Mouse (Mus musculus) frontal cortex, adult 2 months (tissue): ENCODE measurements around the gene Gm45783. TPM values are rescaled to one million over a fixed set of nuclear protein-coding genes. Genes with fewer than 3 reads are reported as not detected.
A peak's percentile ranks its signal among the peaks of the same experiment; 100 is the strongest.
"Not testable (repeated sequence)": the region's sequence is repeated elsewhere in the genome, so short reads cannot be mapped to it uniquely, and the experiment has no call there.

Experiments
- DNase-seq, 2 experiments: peaks; one replicate each; pipeline ENCODE4 v3.0.0; 2022; ENCODE audit warnings: low spot score in 1 of 2; ENCODE audit errors: extremely low spot score in 1 of 2
- polyA plus RNA-seq: library from polyadenylated mRNA; depleted of rRNA; stranded (reverse); fragments of >200 nt; gene quantifications from 2 replicates; pipeline ENCODE4 v1.2.3, GENCODE M21; 2012; rRNA removed

Gm45783 gene
- polyA plus RNA-seq, result not detected in 2 replicates

DNA sequence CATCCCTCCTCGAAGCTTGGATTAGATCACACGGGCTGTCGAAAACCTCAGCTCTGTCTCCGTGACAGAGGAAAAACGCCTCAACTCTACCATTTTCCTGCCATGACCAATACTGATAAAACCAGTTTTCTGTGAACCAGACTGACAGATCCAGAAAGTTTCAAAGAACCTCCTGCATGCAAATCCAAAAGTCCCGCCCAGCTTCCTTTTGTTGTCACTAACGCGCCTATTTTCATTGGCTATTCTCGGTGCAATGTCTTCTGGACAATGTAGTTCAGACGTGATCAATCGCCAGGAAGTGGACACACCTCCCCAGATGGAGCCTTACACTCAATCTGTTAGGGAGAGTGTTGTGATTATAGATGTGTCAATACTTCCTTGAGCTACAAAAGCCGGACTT is at the start of gene Gm45783:
TSS of gene Gm45783 (minus strand) at position 143 of the 400 bp plus-strand sequence.
- not testable (repeated sequence) for DNase-seq

DNA sequence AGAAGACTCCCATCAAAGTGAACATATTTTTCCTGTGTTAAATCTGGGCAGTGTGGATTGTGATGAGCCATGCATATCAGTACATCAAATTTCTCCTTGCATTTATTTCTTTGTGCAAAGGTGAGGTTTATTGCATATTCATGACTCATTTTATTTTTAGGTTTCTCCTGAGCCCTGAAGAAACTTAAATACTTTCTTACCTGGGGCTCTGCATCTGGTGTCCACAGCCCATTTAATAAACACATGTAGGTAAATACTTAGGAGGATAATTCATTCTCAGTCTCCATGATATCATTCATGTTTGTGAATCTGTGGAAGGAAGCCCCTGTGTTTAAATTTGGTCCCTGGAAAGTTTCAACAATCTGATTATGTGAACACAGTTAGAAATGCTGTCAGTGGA is 25.2 kb upstream of the Gm45783 start, which contains the start of gene Vmn2r31:
TSS of gene Vmn2r31 (minus strand) at position 101 of the 400 bp plus-strand sequence.
- DNase-seq, result not testable (repeated sequence)

DNA sequence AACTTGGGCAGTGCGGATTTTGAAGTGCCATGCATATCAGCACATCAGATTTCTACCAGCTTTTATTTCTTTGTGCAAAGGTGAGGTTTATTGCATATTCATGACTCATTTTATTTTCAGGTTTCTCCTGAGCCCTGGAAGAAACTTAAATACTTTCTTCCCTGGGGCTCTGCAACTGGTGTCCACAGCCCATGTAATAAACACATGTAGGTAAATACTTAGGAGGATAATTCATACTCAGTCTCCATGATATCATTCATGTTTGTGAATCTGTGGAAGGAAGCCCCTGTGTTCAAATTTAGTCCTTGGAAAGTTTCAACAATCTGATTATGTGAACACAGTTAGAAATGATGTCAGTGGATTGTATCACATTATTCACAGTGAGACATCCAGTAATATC is 36.9 kb downstream of the Gm45783 start, which contains the start of gene Vmn2r30:
TSS of gene Vmn2r30 (minus strand) at position 101 of the 400 bp plus-strand sequence.
- DNase-seq, result not testable (repeated sequence)

DNA sequence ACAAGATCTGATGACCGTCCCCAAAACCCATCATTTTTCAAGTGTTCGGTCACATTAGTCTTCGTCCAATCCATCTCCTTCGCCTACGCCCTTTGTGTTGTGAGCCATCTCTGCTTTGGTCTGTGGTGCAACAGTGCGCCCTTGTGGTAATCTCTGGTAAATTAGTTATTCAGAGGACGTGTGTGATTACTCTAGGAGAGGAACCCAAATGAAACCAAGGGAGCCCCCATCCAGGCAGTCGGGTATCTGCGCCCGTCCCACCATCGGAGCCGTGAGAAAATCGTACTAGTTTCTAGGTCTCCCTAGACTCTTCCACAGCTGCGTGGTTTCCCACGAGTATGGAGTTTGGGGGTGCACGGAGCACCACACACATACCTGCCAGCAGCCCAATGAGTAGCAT is 78.8 kb downstream of the Gm45783 start:
- peak; percentile 28 to 77 for DNase-seq

Other genes with a start within 250 kb of the Gm45783 start
- gene Zfp773, start 237.8 kb downstream of the Gm45783 start, polyA plus RNA-seq, result 1.5 and 1.7 TPM in 2 replicates
- gene Zfp418, start 203.2 kb downstream of the Gm45783 start, polyA plus RNA-seq, result 2.2 and 2.6 TPM in 2 replicates
- 15.8 and 18.1 TPM in 2 replicates for gene Zfp772, start 164.6 kb downstream of the Gm45783 start, polyA plus RNA-seq
- 3.8 and 4.3 TPM in 2 replicates for gene Vmn2r29, start 127.2 kb downstream of the Gm45783 start, polyA plus RNA-seq
- gene Gm45844, start 96.3 kb downstream of the Gm45783 start, polyA plus RNA-seq, result 8.2 and 9.9 TPM in 2 replicates
- gene Clcn4, start 73.7 kb downstream of the Gm45783 start, polyA plus RNA-seq, result 97.8 and 100 TPM in 2 replicates
- gene Vmn2r30, start 37.0 kb downstream of the Gm45783 start, polyA plus RNA-seq, result not detected in 2 replicates
- not detected in 2 replicates for gene Vmn2r31, start 25.1 kb upstream of the Gm45783 start, polyA plus RNA-seq
- not detected in 2 replicates for gene Vmn2r32, start 105.4 kb upstream of the Gm45783 start, polyA plus RNA-seq
- gene Vmn2r33, start 192.2 kb upstream of the Gm45783 start, polyA plus RNA-seq, result not detected in 2 replicates